Mouse (Mus musculus): ENCODE data around the gene Rpl37a.

DNA sequence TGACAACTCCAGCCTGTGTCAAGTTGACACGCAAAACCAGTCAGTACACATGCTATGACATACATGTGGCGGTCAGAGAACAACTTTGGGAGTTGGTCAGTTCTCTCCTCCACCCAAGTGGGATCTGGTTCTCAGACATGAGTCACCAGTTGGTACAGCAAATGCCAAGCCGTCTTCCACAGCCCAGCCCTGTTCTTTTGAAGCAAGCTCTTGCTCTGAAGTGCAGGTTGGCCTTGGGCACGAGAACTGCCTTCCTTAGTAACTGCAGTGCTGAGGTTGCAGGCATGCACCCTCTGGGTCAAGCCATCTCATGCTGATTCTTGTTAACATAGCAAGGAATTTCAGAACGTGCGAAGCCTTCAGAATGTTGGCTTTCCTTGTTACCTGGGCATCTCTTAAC lies 42.1 kb downstream of the Rpl37a start:
- TF ChIP-seq CTCF (IDR thresholded peaks at IDR 0.05; ENCODE audit: insufficient read depth, low read depth, low read length) (no peak), POLR2A (IDR thresholded peaks at IDR 0.05; ENCODE audit: insufficient read depth, low read depth, low read length) (no peak)
